Mouse (Mus musculus) olfactory bulb, adult 2 months (tissue): ENCODE results near the gene Cngb1.

Experiments
- CTCF ChIP-seq: fragments of 200-500 bp; IDR thresholded peaks from 2 replicates; pipeline ENCODE4 v1.5.1; 2012; ENCODE audit warnings: low read depth, mild to moderate bottlenecking, low read length, moderate library complexity; ENCODE audit not compliant: insufficient read depth
- POLR2A ChIP-seq: fragments of 200-500 bp; IDR thresholded peaks from 2 replicates; pipeline ENCODE4 v1.6.1; 2012; ENCODE audit warnings: mild to moderate bottlenecking, low read depth, low read length, moderate library complexity; ENCODE audit not compliant: insufficient read depth

DNA sequence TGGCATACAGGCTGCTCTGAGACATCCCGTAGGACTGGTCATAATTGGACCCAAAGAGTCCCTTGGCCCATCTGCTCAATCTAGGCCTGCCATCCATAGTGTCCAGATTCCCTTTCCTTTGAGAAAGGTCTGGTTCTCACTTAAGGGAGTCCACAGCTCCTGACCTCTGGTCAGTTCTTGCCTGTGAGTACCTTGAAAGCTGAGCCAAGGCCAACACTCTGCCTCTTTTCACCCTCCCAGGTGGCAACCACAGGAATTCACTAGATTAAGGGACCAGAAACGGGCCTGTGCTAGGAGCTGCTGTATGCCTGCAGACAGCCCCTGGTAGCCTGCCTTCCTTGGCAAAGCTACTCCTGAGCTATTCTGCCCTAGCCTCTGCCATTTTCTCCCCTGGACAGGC, 48.2 kb upstream of the Cngb1 start:
- TF ChIP-seq CTCF (no peak), POLR2A (no peak)
